Mouse (Mus musculus) testis, adult 2 months (tissue): Measurements from ENCODE around the gene Mmadhc.

Experiments used
- CTCF ChIP-seq: fragments of 200-500 bp; IDR thresholded peaks from 2 replicates; pipeline ENCODE4 v1.5.1; 2012; ENCODE audit warnings: low read depth, mild to moderate bottlenecking, inconsistent platforms, low read length, moderate library complexity; ENCODE audit not compliant: control insufficient read depth, insufficient read depth, insufficient replicate concordance
- POLR2A ChIP-seq: fragments of 200-500 bp; IDR thresholded peaks from 2 replicates; pipeline ENCODE4 v1.6.1; 2012; ENCODE audit warnings: low read depth, mild to moderate bottlenecking, inconsistent platforms, low read length, moderate library complexity; ENCODE audit not compliant: control insufficient read depth

- TF ChIP-seq POLR2A (no peak), CTCF (no peak)
Measured at GRCm38 (mm10) chr2:50268514-50268913, 28.1 kb downstream of the Mmadhc start.
